Mouse (Mus musculus): ENCODE measurements around the gene 3110001I22Rik.
"Not testable (repeated sequence)": the region's sequence is repeated elsewhere in the genome, so short reads cannot be mapped to it uniquely, and the experiment has no call there.

The 3110001I22Rik gene

DNA sequence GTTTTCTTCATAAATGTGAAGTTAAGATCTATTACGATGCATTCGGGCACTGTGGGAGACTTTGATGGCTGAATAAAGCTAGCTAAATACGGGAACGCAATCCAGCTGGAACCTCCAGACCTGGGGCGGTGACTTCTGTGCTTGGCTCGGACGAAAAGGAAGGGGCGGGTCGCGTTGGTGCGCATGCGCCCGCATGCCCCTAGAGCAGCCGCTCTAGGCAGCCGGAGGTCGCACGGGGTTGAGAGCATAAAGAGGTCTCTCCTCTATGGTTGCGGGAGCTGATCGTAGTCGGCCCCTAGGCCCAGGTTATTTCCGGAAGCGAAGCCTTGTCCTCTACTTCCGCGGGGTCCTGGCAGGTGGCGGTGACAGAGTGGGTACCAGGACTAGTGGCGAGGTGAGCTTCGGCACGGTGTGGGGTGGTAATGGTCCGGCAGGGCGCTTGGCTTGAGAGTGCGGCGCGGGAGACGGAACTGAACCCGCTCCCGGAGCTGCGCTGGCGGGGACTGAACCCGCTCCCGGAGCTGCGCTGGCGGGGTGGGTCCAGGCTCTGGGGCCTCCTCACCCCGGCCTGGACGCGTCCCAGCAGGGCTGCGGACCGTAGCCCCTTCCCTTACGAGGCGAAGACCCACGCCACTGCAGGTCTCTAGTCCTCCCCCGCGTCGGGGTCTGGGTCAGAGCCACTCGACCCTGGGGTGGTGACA, at the start of gene 3110001I22Rik, which contains the start of gene Bfar:
Gene 3110001I22Rik (plus strand): TSS at position 245 of the 701 bp plus-strand sequence.
Gene Bfar (plus strand): TSS at position 174 of the 701 bp plus-strand sequence.
- peak; percentile 94 for DNase-seq

DNA sequence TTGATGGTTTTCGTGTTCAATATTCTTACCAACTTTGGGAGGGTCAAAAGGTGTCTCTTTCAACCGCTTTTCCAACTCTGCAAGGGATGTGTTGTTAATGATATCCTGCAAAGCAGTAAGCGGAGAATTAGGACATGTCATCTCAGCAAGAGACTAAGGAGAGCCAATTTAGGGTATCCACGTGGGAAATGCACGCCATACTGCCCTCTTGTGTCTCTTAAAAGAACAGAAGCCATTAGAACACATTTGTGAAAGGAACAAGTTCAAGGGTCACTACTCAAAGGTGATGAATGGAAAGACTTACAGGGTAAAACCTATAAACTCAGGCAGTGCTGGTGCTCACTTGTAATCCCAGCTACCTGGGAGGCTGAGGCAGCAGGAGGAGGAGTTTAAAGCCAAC, 43.4 kb upstream of the 3110001I22Rik start:
- no peak for DNase-seq

DNA sequence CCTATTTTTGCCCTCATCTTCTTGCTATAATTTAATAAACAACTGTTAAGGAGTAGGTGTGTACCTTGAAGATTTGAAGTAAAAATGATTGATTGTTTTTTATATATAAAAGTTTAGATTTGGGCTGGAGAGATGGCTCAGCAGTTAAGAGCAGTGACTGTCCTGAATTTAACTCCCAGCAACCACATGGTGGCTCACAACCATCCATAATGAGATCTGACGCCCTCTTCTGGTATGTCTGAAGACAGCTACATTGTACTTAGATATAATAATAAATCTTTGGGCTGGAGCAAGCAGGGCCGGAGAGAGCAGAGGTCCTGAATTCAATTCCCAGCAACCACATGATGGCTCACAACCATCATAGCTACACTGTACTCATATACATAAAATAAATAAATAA, 33.5 kb upstream of the 3110001I22Rik start:
- not testable (repeated sequence) for DNase-seq

DNA sequence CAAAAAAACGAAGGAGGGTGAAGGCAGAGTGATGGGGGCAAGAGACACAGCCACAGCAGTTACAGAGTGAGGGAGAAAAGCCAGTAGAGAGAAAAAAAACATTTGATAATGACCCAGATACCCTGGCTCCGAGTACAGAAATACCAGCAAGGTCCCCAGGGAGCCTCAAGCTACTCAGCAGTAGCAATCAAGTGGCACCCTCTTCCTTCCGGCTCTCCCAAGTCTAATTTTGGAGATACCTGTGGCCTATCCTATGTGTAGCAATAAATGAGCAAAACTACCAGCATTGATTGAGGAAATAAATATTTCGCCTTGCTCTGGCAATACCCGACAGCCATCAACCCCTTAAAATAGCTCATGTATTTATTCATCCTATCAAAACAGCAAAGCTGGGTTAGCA, 32.2 kb upstream of the 3110001I22Rik start:
- DNase-seq = no peak

DNA sequence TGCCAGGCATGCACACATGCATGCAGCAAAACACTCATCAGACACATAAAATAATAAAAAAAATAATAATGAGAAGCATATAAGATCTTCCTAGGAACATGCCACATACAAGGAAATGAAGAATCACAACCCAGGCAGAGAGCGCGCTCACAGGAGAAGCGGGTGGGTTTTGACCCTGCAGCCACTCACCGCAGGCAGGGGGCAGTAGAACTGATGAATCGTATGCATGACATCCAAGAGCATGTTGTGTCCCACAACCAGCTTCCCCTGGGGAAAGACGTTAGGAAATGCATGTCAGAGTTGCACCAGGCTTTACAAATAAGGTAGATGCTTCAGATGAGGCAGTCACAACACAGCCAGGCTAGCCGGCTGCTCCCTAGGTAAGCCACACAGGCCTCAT, 31.7 kb upstream of the 3110001I22Rik start:
- peak; percentile 10 for DNase-seq

- no peak for DNase-seq
Observed at GRCm38 (mm10) chr16:13644474-13644873, 27.3 kb upstream of the 3110001I22Rik start.

- DNase-seq = no peak
Observed at GRCm38 (mm10) chr16:13645930-13646329, 25.8 kb upstream of the 3110001I22Rik start.

- no peak for DNase-seq
Observed at GRCm38 (mm10) chr16:13658886-13659285, 12.8 kb upstream of the 3110001I22Rik start.

GRCm38 (mm10) chr16:13660736-13661135, 11.0 kb upstream of the 3110001I22Rik start:
- DNase-seq = no peak

- DNase-seq = peak; percentile 93
Observed at GRCm38 (mm10) chr16:13667878-13668343, 3.8 kb upstream of the 3110001I22Rik start, which contains the start of gene Parn. TSS of gene Parn (minus strand) at chr16:13668170.

DNA sequence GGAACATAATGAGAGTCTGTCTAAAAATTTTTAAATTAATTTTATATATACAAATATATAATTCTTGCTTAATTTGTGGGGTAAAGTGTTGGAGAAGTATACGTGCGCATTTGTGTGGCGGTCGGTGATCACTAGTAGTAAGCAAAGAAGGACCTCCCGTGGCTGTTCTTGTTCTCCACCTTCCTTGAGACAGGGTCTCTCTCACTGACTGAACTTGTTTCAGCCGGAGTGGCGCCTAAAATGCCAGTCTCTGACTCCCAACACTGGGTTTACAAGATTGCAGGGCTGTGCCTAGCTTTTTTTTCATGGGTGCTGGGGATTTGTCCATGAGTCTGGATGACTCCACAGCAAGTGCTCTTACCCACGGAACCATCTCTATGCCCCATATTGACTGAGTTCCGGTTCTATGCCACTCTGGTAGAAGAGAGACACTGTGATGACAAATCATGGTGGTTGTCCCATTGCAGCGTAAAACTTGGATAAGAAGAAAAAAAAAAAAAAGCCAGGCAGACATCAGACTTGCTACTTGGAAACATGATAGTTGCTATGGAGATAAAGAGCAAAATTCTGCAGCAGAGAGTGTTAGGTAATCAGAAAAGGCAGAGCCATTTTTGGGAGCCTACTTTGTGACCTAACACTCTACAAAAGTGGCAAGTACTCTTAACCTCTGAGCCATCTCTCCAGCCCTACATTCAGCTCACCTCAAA, 3.2 kb upstream of the 3110001I22Rik start:
- DNase-seq = no peak

GRCm38 (mm10) chr16:13669282-13669681, 2.4 kb upstream of the 3110001I22Rik start:
- DNase-seq = no peak

DNA sequence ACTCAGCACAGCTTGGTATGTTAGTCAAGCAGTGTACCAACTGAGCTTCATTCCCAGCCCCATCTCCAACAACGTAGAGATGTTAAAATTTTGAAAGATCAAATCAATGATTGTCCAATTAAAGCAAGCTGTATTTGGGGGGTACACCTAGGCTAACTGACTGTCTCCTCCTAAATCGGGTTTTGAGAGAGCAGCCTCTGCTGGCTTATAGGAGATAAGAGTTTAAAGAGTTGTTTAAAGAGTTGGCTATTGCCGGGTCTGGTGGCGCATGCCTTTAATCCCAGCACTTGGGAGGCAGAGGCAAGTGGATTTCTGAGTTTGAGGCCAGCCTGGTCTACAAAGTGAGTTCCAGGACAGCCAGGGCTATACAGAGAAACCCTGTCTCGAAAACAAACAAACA, 833 bp upstream of the 3110001I22Rik start:
- DNase-seq = not testable (repeated sequence)

DNA sequence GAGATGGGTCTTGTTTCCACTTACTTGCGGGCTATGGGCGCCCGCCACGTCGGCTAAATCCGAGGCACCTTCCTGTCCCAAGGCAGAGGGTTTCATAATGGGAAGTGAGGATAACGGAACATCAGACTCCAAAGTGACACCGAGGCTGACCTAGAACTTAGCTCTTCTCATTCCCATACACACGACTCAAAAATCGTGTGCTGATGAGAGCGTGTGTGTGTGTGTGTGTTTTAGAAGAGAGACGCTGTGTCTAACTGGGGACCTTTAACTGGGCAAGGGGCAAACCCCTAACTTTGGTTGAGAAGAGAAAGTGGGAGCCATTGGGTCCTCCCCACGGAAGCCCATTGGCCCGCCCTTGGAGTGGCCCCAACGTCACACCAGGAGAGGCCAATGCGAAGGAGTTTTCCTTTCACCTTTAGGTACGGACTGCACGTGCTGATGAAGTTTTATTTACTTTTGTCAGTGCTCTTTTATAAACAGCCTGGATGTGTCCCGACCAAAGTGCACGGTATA, 713 bp downstream of the 3110001I22Rik start:
- DNase-seq = peak; percentile 81

- no peak for DNase-seq
Observed at GRCm38 (mm10) chr16:13673114-13673513, 1.4 kb downstream of the 3110001I22Rik start.

- DNase-seq = no peak
Observed at GRCm38 (mm10) chr16:13674511-13674910, 2.8 kb downstream of the 3110001I22Rik start.

DNA sequence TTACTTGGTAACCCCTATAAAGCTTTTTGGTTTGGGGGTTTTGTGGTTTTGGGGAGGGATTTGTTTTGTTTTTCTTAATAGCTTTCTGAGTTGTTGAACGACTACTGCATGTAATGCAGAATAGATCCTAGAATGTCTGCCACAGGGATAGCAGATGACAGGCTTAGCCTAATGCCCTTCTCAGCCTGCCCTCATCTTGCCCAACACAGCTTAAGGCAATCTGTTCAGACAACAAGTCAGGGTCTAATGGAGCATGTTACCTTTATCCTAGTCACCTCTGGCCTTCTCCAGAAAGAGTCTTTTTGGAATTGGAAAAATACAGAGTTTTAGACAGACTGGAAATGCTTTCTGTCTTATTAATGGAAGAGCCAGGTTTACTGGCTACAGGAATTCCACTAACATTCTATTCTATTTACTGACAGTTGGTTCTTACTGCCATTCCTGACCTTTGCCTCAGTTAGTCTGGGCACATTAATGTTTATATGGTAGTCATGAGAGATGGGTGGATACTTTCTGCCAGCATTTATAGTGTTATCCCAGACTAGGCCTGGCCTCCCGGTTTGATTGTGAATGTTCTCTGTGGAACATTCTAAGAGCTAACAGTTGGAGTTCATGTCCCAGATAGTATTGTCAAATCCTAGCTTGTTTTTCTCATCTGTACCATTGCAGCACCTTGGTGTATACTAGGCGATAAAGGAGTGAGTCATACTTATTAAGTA, 7.0 kb downstream of the 3110001I22Rik start:
- DNase-seq = no peak

- no peak for DNase-seq
Observed at GRCm38 (mm10) chr16:13698998-13699397, 27.3 kb downstream of the 3110001I22Rik start.

DNA sequence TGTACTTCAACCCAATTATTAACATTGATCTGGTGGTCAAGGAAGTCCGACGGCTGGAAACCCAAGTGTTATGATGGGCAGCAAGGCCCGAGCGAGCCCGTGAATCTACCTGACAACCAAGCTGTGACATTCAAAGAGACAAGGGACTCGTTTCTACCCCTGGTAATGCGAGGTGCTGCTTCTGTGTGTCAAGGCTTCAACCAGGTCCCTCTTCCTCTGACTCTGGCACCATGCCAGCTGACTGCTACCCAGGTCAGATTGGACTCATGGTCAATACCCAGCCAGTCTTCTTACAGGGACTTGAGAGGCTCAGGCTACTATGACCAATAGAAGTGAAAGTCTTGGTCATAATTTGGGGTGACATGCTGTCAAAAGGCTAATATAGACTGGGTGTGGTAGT, 30.5 kb downstream of the 3110001I22Rik start:
- DNase-seq = no peak

DNA sequence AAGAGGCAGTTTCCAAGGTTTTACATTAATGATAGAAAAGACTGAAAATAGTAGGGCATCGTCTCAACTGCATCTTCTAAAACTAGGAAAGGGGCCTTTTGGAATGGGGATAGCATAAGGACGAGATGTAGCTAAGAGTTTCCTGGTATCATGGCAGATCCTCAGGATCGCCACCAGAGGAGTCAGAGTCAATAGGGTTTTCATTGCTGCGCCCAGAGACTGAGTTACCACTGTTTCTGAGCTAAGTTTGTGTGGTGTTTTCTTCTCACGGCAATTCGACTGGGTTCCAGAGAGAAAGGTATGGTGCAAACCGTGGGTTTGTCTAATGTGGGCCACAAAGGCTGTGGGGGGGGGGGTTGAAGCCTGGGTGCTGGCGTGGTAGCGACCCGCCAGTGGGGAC, 32.9 kb downstream of the 3110001I22Rik start:
- no peak for DNase-seq

DNA sequence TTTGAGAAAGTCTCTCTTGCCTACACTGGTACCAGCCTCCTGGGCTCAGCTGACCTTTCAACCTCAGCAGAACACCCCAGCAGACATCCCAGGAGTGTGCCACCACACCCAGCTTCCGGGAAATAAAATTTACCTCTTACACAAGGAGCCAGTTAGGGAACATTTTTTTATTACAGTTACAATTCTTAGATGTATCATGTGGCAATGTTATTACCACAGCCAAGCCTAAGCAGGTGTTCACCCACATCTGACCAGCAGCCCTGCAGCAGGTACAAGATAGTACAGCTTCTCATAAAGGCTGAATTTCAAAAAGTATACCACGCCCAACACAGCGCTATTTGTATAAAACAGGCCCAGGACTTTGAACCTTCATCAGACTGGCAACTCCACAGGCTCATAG, 43.2 kb downstream of the 3110001I22Rik start:
- no peak for DNase-seq

DNA sequence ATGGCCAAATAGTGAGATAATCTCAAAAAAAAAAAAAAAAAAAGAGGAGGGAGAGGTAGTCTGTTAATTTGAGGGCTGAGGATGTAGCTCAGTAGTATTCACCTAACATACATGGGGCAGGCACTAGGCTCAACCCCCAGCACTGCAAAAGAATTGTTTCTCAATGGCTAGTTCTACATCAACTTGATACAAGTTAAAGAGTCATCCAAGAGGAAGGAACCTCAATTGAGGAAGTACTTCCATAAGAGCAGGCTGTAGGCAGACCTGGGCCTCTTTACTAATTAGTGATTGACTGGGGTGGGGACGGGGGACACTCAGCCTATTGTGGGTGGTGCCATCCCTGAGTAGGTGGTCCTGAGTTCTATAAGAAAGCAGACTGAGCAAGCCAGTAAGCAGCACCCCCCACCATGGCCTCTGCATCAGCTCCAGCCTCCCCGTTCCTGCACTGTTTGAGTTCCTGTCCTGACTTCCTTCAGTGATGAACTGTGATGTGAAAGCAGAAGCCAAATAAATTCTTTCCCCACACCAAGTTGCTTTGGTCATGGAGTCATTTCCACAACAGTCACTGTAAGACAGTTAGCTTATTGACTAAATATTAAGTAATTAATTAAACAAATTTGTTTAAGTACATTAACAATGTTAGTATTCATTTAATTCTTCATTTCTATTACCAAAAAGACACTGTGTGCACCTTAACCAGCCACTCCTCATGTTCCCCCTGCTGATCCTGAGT, 45.3 kb downstream of the 3110001I22Rik start:
- no peak for DNase-seq
